Mouse (Mus musculus) myocyte (in vitro differentiated cells): ENCODE data around the gene Hist3h2ba.

Experiments
- E2F4 ChIP-seq: IDR thresholded peaks from one replicate; pipeline ENCODE4 v1.6.1; 2011; ENCODE audit warnings: mild to moderate bottlenecking, control low read depth, moderate library complexity; ENCODE audit not compliant: insufficient read depth
- MAX ChIP-seq: IDR thresholded peaks from one replicate; pipeline ENCODE4 v1.6.1; 2011; ENCODE audit warnings: low read depth, mild to moderate bottlenecking, control low read depth
- MYOG ChIP-seq, 3 experiments: IDR thresholded peaks; one replicate each; pipeline ENCODE4 v1.6.1; 2011; ENCODE audit warnings: control low read depth in 2 of 3, low read depth in 2 of 3, mild to moderate bottlenecking in 2 of 3; ENCODE audit not compliant: insufficient read length in 2 of 3, control insufficient read depth in 1 of 3, insufficient read depth in 1 of 3
- POLR2A ChIP-seq: IDR thresholded peaks from one replicate; pipeline ENCODE4 v1.6.1; 2011; ENCODE audit warnings: low read depth, mild to moderate bottlenecking, control low read depth, moderate library complexity; ENCODE audit not compliant: insufficient read length
- REST ChIP-seq: IDR thresholded peaks from one replicate; pipeline ENCODE4 v1.6.1; 2011; ENCODE audit warnings: mild to moderate bottlenecking, control low read depth, moderate library complexity; ENCODE audit not compliant: insufficient read depth, insufficient read length
- TCF12 ChIP-seq: IDR thresholded peaks from one replicate; pipeline ENCODE4 v1.6.1; 2011; ENCODE audit warnings: mild to moderate bottlenecking, control low read depth; ENCODE audit not compliant: poor library complexity, insufficient read depth, severe bottlenecking
- USF1 ChIP-seq: IDR thresholded peaks from one replicate; pipeline ENCODE4 v1.6.1; 2011; ENCODE audit warnings: low read depth, mild to moderate bottlenecking, control low read depth, moderate library complexity

GRCm38 (mm10) chr11:58997541-58997940, 48.8 kb downstream of the Hist3h2ba start:
- TF ChIP-seq POLR2A, result no peak
- TF ChIP-seq MAX, result no peak
- TF ChIP-seq E2F4, result no peak
- no peak for TF ChIP-seq USF1
- TF ChIP-seq REST, result no peak
- TF ChIP-seq TCF12, result no peak
- no peak for TF ChIP-seq MYOG (IDR thresholded peaks at IDR 0.05; ENCODE audit: control insufficient read depth in 1 of 3, insufficient read depth in 1 of 3, insufficient read length in 2 of 3, low read depth in 2 of 3)
